Mouse (Mus musculus): ENCODE measurements around the gene Aldh1a1.

DNA sequence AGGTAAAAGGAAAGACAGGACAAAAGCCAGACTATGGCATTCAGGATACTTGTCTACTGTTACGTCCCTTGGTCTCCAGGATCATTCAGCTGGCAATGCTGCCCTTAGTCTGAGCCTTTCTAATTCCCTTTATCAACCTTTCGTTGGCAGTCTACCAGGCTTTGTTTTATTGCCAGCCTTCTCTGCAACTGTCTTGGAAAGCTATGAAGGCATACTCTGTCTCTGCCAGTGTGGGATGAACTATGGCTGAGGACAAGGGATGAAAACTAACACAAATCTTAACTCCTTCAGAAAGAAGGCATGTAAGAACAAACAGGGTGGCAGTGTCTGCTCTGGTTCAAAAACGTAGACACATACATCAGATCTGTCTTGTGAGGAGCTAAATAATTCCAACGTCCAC, 565 bp upstream of the Aldh1a1 start:
- TF ChIP-seq GATA1 (IDR thresholded peaks at IDR 0.05; ENCODE audit: borderline replicate concordance, low read length), result no peak
- no peak for TF ChIP-seq FLI1 (IDR thresholded peaks at IDR 0.05; ENCODE audit: low read length)
